Mouse (Mus musculus) stomach, embryonic 14.5 days (tissue): ENCODE results near the gene Trim41. TPM values are rescaled to one million over a fixed set of nuclear protein-coding genes. Genes with fewer than 3 reads are reported as not detected.
A peak's percentile ranks its signal among the peaks of the same experiment; 100 is the strongest.
"Not testable (repeated sequence)": the region's sequence is repeated elsewhere in the genome, so short reads cannot be mapped to it uniquely, and the experiment has no call there.

ENCODE experiments used
- ATAC-seq: fragments of 200-750 bp; cut with Nextera tagmentation; 2 replicates; pipeline ENCODE4 v1.8.0; 2017; ENCODE audit warnings: low read depth, moderate TSS enrichment; ENCODE audit not compliant: insufficient number of reproducible peaks, insufficient read depth, low FRiP score
- H3K27ac ChIP-seq: fragments of 300-500 bp; sonication (generic); 2 replicates; pipeline ENCODE4 v1.5.1; 2014; ENCODE audit warnings: mild to moderate bottlenecking, low read length, moderate library complexity, mixed read lengths
- H3K27me3 ChIP-seq: fragments of 300-500 bp; sonication (generic); 2 replicates; pipeline ENCODE4 v1.6.1; 2014; ENCODE audit warnings: low read length, control low read depth, mixed read lengths; ENCODE audit not compliant: control insufficient read depth, insufficient read depth
- H3K36me3 ChIP-seq: fragments of 300-500 bp; sonication (generic); 2 replicates; pipeline ENCODE4 v1.6.1; 2014; ENCODE audit warnings: mild to moderate bottlenecking, control low read depth, low read length, moderate library complexity, mixed read lengths; ENCODE audit not compliant: control insufficient read depth, insufficient read depth
- H3K4me1 ChIP-seq: fragments of 300-500 bp; sonication (generic); 2 replicates; pipeline ENCODE4 v1.6.1; 2014; ENCODE audit warnings: low read length, control low read depth, mixed read lengths; ENCODE audit not compliant: control insufficient read depth, insufficient read depth
- H3K4me2 ChIP-seq: fragments of 300-500 bp; sonication (generic); replicated peaks from 2 replicates; pipeline ENCODE4 v1.6.1; 2014; ENCODE audit warnings: low read depth, low read length, control low read depth
- H3K4me3 ChIP-seq: fragments of 300-500 bp; sonication (generic); 2 replicates; pipeline ENCODE4 v1.5.1; 2014; ENCODE audit warnings: low read depth, low read length, control low read depth
- H3K9ac ChIP-seq: fragments of 300-500 bp; sonication (generic); replicated peaks from 2 replicates; pipeline ENCODE4 v1.6.1; 2014; ENCODE audit warnings: low read depth, mild to moderate bottlenecking, control low read depth, low read length, moderate library complexity, mixed read lengths
- H3K9me3 ChIP-seq: fragments of 300-500 bp; sonication (generic); 2 replicates; pipeline ENCODE4 v1.6.1; 2016; ENCODE audit warnings: low read depth, low read length, control low read depth; ENCODE audit not compliant: control insufficient read depth
- WGBS: fragments of 180-500 bp; shearing (Covaris S2); extraction: QIAGEN DNeasy Blood & Tissue Kit; methylation state at CpG from one replicate; pipeline ENCODE4 v1.1.7; 2014; 5-methylcytosine and 5-hydroxymethylcytosine counted together
- polyA plus RNA-seq: library from polyadenylated mRNA; unstranded; fragments of >200 nt; fragmentation: Nextera tagmentation; extraction: Ambion mirVana; gene quantifications from 2 replicates; pipeline ENCODE4 v1.2.1, GENCODE M21; 2014

The Trim41 gene
- polyA plus RNA-seq, 1 experiment from 2014 or later, result 6.2 TPM

DNA sequence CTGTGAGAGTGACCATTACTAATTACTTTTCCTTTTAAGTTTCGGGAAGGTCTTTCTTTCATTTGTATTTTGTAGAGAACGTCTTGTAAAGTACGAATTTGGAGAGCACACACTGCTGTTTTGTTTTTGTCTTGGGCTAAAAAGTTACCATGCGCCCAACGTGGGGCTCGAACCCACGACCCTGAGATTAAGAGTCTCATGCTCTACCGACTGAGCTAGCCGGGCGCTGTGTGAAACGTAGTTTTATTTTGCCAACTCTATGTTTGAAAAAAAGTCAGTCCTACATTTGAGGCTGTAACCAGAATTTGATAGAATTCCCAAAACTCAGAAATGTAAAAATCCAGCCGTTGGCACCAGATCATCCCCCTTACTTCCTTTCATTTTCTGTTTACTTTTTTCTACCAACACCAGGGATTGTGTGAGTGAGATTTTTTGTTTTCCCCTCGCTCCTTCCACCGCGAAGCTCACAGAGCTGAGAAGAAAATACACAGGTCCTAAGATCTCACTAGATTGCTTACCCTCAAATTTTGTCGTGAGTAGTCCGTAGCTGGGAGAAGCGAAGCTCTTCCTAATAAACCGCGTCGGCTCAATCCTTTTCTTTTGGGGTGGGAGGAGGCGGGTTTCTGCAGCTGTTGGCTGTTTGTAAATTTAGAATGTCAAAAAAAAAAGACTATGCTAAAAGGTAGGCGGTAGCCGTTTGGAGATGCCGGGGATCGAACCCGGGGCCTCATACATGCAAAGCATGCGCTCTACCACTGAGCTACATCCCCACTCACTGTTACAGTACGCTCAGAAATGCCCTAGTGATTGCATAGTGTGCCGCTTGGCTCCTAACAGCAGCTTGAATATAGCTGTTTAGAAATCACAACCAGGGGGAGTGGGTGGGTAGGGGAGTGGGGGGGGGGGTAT lies 16.8 kb upstream of the Trim41 start:
- peak overlapping the region; percentile 31; the same call in 1 of the 2 replicates for H3K9ac ChIP-seq
- WGBS, result under 1% methylated on average over 30 of the region's 30 CpGs
- H3K27ac ChIP-seq, result no peak overlapping the region; the same call in 1 of the 2 replicates
- H3K4me2 ChIP-seq, result peak overlapping the region; percentile 47
- H3K4me3 ChIP-seq, result peak overlapping the region; percentile 55
- H3K36me3 ChIP-seq, result no peaks in the 10 kb centered on the region
- no peaks in the 10 kb centered on the region for H3K27me3 ChIP-seq
- no peaks in the 10 kb centered on the region for H3K9me3 ChIP-seq
- ATAC-seq, result peak; percentile 88
- H3K4me1 ChIP-seq, result peaks cover 6% of the 10 kb centered on the region; the same call in 1 of the 2 replicates

DNA sequence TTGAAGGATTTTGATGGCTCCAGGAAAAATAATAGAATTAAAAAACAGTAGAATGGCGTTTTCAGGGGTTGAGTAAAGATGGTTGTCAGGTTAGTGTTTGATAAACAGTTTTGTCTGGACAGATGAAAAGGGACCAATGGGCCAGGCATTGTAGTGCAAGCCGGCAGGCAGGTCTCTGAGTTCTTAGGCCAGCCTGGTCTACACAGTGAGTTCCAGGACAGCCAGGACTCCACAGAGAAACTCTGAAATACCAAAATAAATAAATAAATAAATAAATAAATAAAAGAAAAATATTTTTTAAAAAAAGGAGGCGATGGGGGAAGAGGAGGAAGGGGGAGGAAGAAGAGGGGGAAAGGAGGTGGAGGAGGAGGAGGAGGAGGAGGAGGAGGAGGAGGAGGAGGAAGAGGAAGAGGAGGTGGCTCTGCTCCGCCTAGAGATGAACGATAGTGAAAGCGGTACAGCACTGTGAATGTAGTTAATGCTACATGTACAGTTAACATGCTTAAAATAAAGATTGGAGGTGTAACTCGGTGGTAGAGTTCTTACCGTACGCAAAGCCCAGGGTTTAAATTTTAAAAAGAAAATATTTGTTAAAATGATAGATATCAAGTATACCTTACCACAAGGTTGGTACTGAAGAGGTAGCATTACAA lies 16.1 kb upstream of the Trim41 start:
- no peaks in the 10 kb centered on the region for H3K9me3 ChIP-seq
- H3K36me3 ChIP-seq, result no peaks in the 10 kb centered on the region
- peak overlapping the region; percentile 47 for H3K4me2 ChIP-seq
- H3K4me1 ChIP-seq, result peaks cover 4% of the 10 kb centered on the region; the same call in 1 of the 2 replicates
- H3K27me3 ChIP-seq, result no peaks in the 10 kb centered on the region
- peak overlapping the region; percentile 55 for H3K4me3 ChIP-seq
- WGBS, result 45% methylated on average over 9 of the region's 9 CpGs
- no peak for ATAC-seq
- H3K9ac ChIP-seq, result peak overlapping the region; percentile 31; the same call in 1 of the 2 replicates
- H3K27ac ChIP-seq, result no peak overlapping the region

DNA sequence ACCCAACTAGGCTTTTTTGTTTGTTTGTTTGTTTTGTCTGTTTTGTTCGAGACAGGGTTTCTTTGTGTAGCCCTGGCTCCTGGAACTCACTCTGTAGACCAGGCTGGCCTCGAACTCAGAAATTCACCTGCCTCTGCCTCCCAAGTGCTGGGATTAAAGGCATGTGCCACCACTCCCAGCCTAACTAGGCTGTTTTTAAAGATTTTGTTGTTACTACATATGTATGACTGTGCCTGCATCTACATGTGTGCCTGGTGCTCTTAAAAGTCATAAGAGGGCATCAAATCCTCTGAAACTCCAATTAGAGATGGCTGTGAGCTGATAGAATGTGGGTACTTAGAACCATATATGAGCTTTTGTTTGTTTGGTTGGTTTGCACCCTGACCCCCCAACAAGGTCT lies 14.1 kb upstream of the Trim41 start:
- ATAC-seq, result no peak
- WGBS, result 73% methylated on average over 2 of the region's 2 CpGs

DNA sequence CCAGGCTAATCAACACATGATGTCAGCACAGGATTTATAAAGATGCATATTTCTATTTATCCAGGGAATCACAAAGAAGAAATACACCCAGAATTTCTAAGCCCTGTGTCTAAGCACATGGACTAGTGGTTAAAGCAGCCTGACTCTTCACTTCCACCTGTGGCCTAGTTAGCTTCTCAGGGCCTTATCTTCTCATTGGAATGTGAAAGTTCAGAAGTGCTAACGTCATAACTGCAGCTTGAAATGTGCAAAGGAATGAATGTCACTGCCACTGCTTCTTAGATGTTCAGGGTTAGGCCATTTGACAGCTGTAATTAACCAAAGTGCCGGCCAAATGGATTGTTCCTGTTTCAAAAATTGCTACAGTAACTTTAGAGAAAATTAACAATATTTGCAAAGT lies 13.1 kb upstream of the Trim41 start:
- Histone ChIP-seq H3K27ac (no peak overlapping the region), H3K27me3 (no peaks in the 10 kb centered on the region), H3K36me3 (no peaks in the 10 kb centered on the region), H3K9ac (no peak overlapping the region), H3K4me3 (no peak overlapping the region), H3K4me2 (no peak overlapping the region), H3K4me1 (0 out of 2 replicates have a peak, but pooled peaks cover 3% of the 10 kb centered on the region), H3K9me3 (no peaks in the 10 kb centered on the region)
- no peak for ATAC-seq
- WGBS, result 63% methylated on average over 2 of the region's 2 CpGs

More for the DNA sequence above, 14.1 kb upstream of the Trim41 start:
- 0 out of 2 replicates have a peak, but pooled peaks cover 3% of the 10 kb centered on the region for H3K4me1 ChIP-seq
- H3K9ac ChIP-seq, result no peak overlapping the region
- H3K27ac ChIP-seq, result no peak overlapping the region
- no peak overlapping the region for H3K4me3 ChIP-seq
- H3K4me2 ChIP-seq, result no peak overlapping the region
- H3K36me3 ChIP-seq, result no peaks in the 10 kb centered on the region
- H3K9me3 ChIP-seq, result no peaks in the 10 kb centered on the region
- no peaks in the 10 kb centered on the region for H3K27me3 ChIP-seq

DNA sequence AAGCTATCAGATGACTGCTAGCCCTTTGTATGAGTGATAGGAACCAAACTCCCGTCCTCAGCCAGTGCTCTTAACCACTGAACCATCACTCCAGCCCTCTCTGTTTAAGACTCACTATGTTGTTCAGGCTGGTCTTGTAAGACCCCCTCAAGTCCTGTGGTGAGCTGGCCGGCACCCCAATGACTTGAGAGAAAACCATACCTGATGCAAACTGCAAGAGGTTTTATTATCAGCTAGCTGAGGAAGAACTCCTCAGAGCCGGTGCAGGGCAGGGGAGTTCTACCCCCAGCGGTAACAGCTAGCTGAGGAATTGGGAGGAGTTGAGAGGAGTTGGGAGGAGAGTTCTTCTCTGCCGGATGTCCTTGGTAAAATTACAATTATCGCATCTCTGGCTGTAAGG lies 10.8 kb upstream of the Trim41 start:
- Histone ChIP-seq H3K27me3 (no peaks in the 10 kb centered on the region), H3K9ac (no peak overlapping the region), H3K4me1 (0 out of 2 replicates have a peak, but pooled peaks cover 10% of the 10 kb centered on the region), H3K4me3 (no peak overlapping the region), H3K36me3 (no peaks in the 10 kb centered on the region), H3K9me3 (no peaks in the 10 kb centered on the region), H3K27ac (no peak overlapping the region), H3K4me2 (no peak overlapping the region)
- ATAC-seq, result no peak
- WGBS, result 71% methylated on average over 6 of the region's 6 CpGs

DNA sequence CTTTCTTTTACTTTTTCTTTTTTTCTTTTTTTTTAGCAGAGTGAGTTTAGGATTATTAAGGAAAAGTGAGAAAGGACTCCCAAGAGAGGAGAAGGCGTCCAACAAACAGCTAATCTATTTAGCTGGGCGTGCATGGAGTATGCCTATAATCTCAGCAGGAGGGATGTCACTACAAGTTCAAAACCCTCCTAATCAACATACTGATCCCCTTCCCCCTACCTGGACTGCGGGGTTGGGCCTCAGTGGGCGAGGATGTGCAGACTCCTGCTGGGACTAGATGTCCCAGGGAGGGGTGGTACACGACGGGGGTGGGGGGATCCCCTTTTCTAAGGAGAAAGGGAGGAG lies 9.6 kb upstream of the Trim41 start:
- Histone ChIP-seq H3K4me3 (peak overlapping the region; percentile 43), H3K9ac (peak overlapping the region; percentile 30; the same call in 1 of the 2 replicates), H3K36me3 (no peaks in the 10 kb centered on the region), H3K9me3 (no peaks in the 10 kb centered on the region), H3K4me1 (0 out of 2 replicates have a peak, but pooled peaks cover 10% of the 10 kb centered on the region), H3K27ac (peak overlapping the region; percentile 58; the same call in 1 of the 2 replicates), H3K4me2 (peak overlapping the region; percentile 68), H3K27me3 (no peaks in the 10 kb centered on the region)
- 0% methylated on average over 6 of the region's 6 CpGs for WGBS
- no peak for ATAC-seq

DNA sequence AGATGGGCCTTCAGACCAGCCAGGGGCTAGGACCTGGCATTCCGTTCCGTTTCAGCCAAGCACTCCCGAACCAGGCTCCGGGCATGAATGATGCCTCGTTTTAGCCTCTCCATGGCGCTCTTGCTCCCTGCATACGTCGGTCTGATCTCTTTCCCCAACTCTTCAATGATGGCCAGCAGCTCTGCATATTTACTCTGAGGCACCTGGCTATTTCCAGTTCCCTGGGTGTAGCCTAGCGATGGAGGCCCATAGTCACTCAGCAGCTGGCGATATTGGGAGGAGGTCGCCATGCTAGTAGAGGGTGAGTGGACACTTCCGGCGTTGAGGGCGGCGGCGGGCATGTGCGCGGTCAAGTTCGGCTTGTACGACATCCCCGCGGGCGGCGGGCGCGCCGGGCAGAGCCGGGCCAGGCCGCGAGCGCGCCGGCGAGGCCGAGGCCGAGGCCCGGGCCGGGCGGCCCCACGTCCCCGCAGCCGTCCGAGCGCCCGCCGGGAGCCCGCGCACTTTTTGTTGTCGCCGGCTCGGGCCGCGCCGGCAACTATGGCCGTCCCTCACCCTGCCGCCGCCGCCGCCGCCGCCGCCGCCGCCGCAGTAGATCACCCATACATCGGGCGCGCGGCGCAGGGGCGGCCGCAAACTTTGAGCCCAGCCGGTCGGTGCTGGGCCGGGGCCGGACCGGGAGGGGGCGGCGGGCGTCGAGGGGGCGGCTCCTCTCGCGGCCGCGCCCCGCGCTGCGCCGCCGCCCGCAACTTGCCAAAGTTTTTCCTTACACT lies 9.0 kb upstream of the Trim41 start, which contains the start of the genes Trim7 and Gm12184:
Trim7 (plus strand) TSS at position 162 of the 773 bp plus-strand sequence.
Gm12184 (minus strand) TSS at position 677 of the 773 bp plus-strand sequence.
- H3K4me1 ChIP-seq, result 0 out of 2 replicates have a peak, but pooled peaks cover 10% of the 10 kb centered on the region
- peak within 1 kb of the TSS; percentile 43 for H3K4me3 ChIP-seq
- peak; percentile 80 for ATAC-seq
- not testable (repeated sequence) for H3K9me3 ChIP-seq, H3K27me3 ChIP-seq, H3K36me3 ChIP-seq
- peak within 1 kb of the TSS; percentile 68 for H3K4me2 ChIP-seq
- WGBS, result under 1% methylated on average over 32 of the region's 92 CpGs
- H3K27ac ChIP-seq, result peak within 1 kb of the TSS; percentile 58; the same call in 1 of the 2 replicates
- H3K9ac ChIP-seq, result peak within 1 kb of the TSS; percentile 30; the same call in 1 of the 2 replicates
